Mouse (Mus musculus) lung, adult 2 months (tissue): ENCODE results near the gene Fam184b.

Experiments used
- CTCF ChIP-seq: fragments of 200-500 bp; IDR thresholded peaks from 2 replicates; pipeline ENCODE4 v1.5.1; 2011; ENCODE audit warnings: mild to moderate bottlenecking, low read length, control low read depth; ENCODE audit not compliant: insufficient read depth
- POLR2A ChIP-seq: fragments of 200-500 bp; IDR thresholded peaks from 2 replicates; pipeline ENCODE4 v1.6.1; 2011; ENCODE audit warnings: low read depth, mild to moderate bottlenecking, control low read depth, low read length, borderline replicate concordance; ENCODE audit errors: extremely low read depth

DNA sequence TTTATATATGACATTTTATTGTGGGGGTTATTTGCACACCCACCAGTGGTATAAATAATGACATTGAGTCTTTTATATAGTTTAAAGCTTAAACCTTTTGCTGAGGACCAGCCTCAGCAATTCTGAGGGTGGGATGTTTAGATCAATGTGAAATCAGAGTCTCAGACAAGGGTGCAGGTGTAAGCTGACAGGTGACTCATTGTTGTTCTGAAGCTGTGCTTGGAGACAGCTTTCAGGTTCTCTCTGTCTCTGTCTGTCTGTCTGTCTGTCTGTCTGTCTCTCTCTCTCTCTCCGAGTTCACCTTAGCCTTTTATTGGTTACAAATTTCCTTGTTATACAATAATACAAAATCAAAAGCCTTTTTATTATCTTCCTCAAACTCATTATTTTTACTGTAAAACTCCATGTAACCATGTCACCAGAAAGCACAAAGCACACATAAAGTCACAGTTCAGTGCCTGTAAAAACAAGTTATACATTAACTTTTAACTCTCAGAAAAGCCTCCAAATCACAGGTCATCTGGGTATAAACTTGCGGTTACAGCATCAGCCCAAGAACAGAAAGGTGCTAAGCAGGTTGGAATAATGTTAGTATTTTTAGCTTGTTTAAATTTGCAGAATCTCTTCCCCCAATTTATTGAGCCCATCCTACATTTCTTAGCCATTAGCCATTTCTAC lies 11.8 kb upstream of the Fam184b start:
- TF ChIP-seq CTCF (no peak), POLR2A (no peak)
